Mouse (Mus musculus): ENCODE data around the gene Ptpra. TPM values are rescaled to one million over a fixed set of nuclear protein-coding genes. Genes with fewer than 3 reads are reported as not detected.
A peak's percentile ranks its signal among the peaks of the same experiment; 100 is the strongest.

Ptpra gene
- polyA plus RNA-seq, 1 experiment from 2014 or later: 102 TPM

DNA sequence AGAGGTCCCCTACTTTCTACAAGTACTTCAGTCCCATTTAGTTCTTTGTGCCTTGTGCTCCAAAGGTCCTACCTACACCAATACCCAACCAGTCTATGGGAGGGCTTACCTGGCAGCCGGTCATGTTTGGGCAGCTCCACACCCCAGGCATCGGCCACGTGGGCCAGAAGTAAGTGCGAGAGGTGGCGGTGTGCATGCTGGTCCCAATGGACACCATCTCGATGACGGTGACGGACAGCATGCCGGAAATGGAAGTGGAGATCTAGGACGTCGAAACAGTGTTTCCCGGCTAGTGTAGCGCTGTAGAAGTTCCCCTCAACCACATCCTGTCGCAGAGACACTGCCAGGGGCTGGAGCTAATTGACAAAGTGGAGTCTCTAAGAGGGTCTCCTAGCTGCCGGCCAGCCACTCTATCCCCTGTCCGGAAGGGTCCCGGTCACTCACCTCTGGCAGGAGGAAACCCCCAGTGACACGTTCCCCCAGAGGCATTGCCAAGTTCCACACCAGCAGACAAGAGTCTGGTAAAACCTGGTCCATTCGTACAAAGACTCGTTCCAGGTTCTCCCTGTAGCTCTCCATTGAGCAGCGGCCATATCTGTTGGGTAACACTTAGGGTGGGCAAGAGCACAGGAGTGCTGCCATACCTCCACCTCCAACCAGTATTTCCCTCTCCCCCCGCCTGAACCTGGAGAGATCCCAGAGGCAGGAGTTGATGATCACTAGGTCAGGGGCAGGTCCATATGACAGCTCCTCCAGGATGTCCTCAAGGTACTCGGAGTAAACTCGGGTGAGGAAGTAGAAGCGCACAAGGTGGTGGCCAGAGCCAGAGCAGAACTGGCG, 28.1 kb upstream of the Ptpra start:
- 0 out of 2 replicates have a peak, but pooled peaks cover 4% of the 10 kb centered on the region for H3K4me1 ChIP-seq (replicated peaks; ENCODE audit: control insufficient read depth, insufficient read depth, low read length)
- H3K4me3 ChIP-seq (ENCODE audit: low read depth, low read length): no peak overlapping the region
- H3K27ac ChIP-seq (ENCODE audit: low read depth, low read length): no peak overlapping the region
- H3K4me2 ChIP-seq (replicated peaks; ENCODE audit: low read depth, low read length): no peak overlapping the region
- H3K9ac ChIP-seq (ENCODE audit: low read depth, low read length): no peak overlapping the region
- H3K36me3 ChIP-seq (ENCODE audit: control insufficient read depth, insufficient read depth, low read length): no peaks in the 10 kb centered on the region
- no peak for ATAC-seq (ENCODE audit: low FRiP score)
- no peak for DNase-seq (ENCODE audit: low spot score)
- 97% methylated on average over 26 of the region's 26 CpGs for WGBS
- H3K9me3 ChIP-seq (ENCODE audit: control insufficient read depth, low read length): no peaks in the 10 kb centered on the region
- no peaks in the 10 kb centered on the region for H3K27me3 ChIP-seq (ENCODE audit: control insufficient read depth, insufficient read depth, low read length)

DNA sequence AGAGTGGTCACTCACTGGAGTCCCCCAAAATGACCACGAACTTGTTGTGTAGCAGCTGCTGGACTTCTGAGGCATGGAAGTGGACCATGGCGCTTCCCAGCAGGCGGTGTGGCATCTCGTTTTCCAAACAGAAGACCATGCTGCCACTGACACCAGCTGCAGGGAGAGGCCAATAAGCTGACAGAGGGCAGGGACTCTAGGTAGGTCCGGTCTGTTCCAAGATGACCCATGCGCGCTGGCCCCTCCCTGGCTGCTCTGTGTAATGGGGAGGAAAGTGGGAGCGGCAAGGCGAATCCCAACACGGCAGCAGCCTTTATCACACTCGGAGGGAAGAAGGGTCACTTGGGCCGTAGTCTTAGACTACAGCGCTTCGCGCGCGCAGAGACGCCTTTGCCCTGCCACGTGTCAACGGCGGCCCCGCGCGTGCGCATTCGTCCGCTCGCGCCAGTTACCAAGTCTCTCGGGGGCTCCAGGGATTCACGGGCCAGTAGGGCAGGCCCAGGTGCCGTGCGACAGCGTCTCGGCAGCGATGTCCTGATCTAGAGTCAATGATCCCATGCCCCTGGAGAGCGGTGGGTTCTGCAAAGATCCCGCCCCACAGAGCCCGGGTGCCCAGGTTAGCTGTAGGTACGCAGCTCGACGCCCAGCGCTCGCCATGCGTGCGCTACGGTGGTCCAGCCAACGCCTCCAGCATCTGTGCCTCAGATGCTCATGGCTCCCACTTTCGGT, 26.5 kb upstream of the Ptpra start:
- H3K4me1 ChIP-seq (replicated peaks; ENCODE audit: control insufficient read depth, insufficient read depth, low read length): 0 out of 2 replicates have a peak, but pooled peaks cover 4% of the 10 kb centered on the region
- ATAC-seq (ENCODE audit: low FRiP score) (peak; percentile 78), DNase-seq (ENCODE audit: low spot score) (peak; percentile 88)
- 18% methylated on average over 49 of the region's 49 CpGs for WGBS
- peak overlapping the region; percentile 77 for H3K27ac ChIP-seq (ENCODE audit: low read depth, low read length)
- no peaks in the 10 kb centered on the region for H3K27me3 ChIP-seq (ENCODE audit: control insufficient read depth, insufficient read depth, low read length)
- peak overlapping the region; percentile 83 for H3K4me2 ChIP-seq (replicated peaks; ENCODE audit: low read depth, low read length)
- peak overlapping the region; percentile 79 for H3K4me3 ChIP-seq (ENCODE audit: low read depth, low read length)
- H3K36me3 ChIP-seq (ENCODE audit: control insufficient read depth, insufficient read depth, low read length): no peaks in the 10 kb centered on the region
- no peaks in the 10 kb centered on the region for H3K9me3 ChIP-seq (ENCODE audit: control insufficient read depth, low read length)
- H3K9ac ChIP-seq (ENCODE audit: low read depth, low read length): peak overlapping the region; percentile 87

- H3K9ac ChIP-seq (ENCODE audit: low read depth, low read length): peak within 1 kb of the TSS; percentile 87
- peak within 1 kb of the TSS; percentile 77 for H3K27ac ChIP-seq (ENCODE audit: low read depth, low read length)
- no peaks in the 10 kb centered on the region for H3K9me3 ChIP-seq (ENCODE audit: control insufficient read depth, low read length)
- peak within 1 kb of the TSS; percentile 79 for H3K4me3 ChIP-seq (ENCODE audit: low read depth, low read length)
- peak; percentile 96 for ATAC-seq (ENCODE audit: low FRiP score)
- no peaks in the 10 kb centered on the region for H3K27me3 ChIP-seq (ENCODE audit: control insufficient read depth, insufficient read depth, low read length)
- H3K36me3 ChIP-seq (ENCODE audit: control insufficient read depth, insufficient read depth, low read length): no peaks in the 10 kb centered on the region
- H3K4me1 ChIP-seq (replicated peaks; ENCODE audit: control insufficient read depth, insufficient read depth, low read length): 0 out of 2 replicates have a peak, but pooled peaks cover 4% of the 10 kb centered on the region
- H3K4me2 ChIP-seq (replicated peaks; ENCODE audit: low read depth, low read length): peak within 1 kb of the TSS; percentile 83
- WGBS: under 1% methylated on average over 58 of the region's 58 CpGs
- DNase-seq (ENCODE audit: low spot score): peak; percentile 96
These were observed 25.8 kb upstream of the Ptpra start, which contains the start of the genes Vps16 and Pced1a for GRCm38 (mm10) chr2:130424126-130424853. Gene Vps16 (plus strand): TSS chr2:130424339. Gene Pced1a (minus strand): TSS chr2:130424701.

- Histone ChIP-seq H3K4me1 (replicated peaks; ENCODE audit: control insufficient read depth, insufficient read depth, low read length) (0 out of 2 replicates have a peak, but pooled peaks cover 4% of the 10 kb centered on the region), H3K4me3 (ENCODE audit: low read depth, low read length) (peak overlapping the region; percentile 79), H3K9ac (ENCODE audit: low read depth, low read length) (peak overlapping the region; percentile 87; the same call in 1 of the 2 replicates), H3K27me3 (ENCODE audit: control insufficient read depth, insufficient read depth, low read length) (no peaks in the 10 kb centered on the region), H3K27ac (ENCODE audit: low read depth, low read length) (no peak overlapping the region), H3K36me3 (ENCODE audit: control insufficient read depth, insufficient read depth, low read length) (no peaks in the 10 kb centered on the region), H3K9me3 (ENCODE audit: control insufficient read depth, low read length) (no peaks in the 10 kb centered on the region), H3K4me2 (replicated peaks; ENCODE audit: low read depth, low read length) (peak overlapping the region; percentile 83)
- 56% methylated on average over 5 of the region's 5 CpGs for WGBS
- ATAC-seq (ENCODE audit: low FRiP score) (no peak), DNase-seq (ENCODE audit: low spot score) (no peak)
These were observed 25.0 kb upstream of the Ptpra start for GRCm38 (mm10) chr2:130425112-130425511.

DNA sequence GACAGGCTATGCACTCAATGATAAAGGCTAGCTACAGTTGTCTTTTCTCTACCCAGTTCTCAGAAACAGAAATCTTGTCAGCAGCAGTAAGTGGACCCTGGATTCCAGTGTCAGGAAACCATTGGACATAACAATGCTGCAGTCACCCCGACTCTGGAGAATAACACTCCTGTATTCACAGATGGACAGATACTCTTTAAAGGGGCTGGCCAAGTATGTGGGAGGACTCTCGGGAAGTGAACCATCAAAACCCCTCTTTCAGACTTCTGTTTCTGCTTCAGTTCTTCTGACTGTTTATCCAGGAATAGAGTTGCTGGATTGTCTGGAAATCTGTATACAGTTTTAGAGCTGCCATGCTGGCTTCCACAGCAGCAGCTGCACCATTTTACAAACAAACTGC, 20.2 kb upstream of the Ptpra start:
- Histone ChIP-seq H3K4me1 (replicated peaks; ENCODE audit: control insufficient read depth, insufficient read depth, low read length) (0 out of 2 replicates have a peak, but pooled peaks cover 2% of the 10 kb centered on the region), H3K9ac (ENCODE audit: low read depth, low read length) (no peak overlapping the region), H3K36me3 (ENCODE audit: control insufficient read depth, insufficient read depth, low read length) (no peaks in the 10 kb centered on the region), H3K27ac (ENCODE audit: low read depth, low read length) (no peak overlapping the region), H3K4me2 (replicated peaks; ENCODE audit: low read depth, low read length) (no peak overlapping the region), H3K9me3 (ENCODE audit: control insufficient read depth, low read length) (no peaks in the 10 kb centered on the region), H3K4me3 (ENCODE audit: low read depth, low read length) (no peak overlapping the region), H3K27me3 (ENCODE audit: control insufficient read depth, insufficient read depth, low read length) (no peaks in the 10 kb centered on the region)
- ATAC-seq (ENCODE audit: low FRiP score): no peak
- DNase-seq (ENCODE audit: low spot score): no peak
- WGBS: 76% methylated on average over 2 of the region's 2 CpGs

DNA sequence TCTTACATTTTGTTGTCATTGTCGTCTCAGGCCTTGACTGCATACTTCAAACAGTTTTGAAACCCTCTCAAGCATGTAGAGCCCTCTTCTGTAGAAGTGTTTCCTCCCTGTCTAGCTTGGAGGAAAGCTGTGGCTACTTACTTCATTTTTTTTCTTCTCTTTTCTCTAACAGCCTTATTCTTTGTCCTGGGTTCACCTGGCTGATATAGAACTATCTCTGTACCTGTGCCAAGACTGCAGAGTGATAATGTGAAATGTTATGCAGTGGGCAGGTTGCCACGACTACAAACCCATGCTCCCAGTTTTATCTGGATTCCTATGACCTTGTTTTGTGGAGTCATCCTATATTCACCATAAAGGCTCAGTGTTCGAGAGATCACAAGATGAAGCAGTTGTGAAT, 19.6 kb upstream of the Ptpra start:
- DNase-seq (ENCODE audit: low spot score): no peak
- WGBS: 82% methylated on average over 3 of the region's 3 CpGs
- no peak for ATAC-seq (ENCODE audit: low FRiP score)

GRCm38 (mm10) chr2:130432157-130432556, 17.9 kb upstream of the Ptpra start:
- Histone ChIP-seq H3K9ac (ENCODE audit: low read depth, low read length) (no peak overlapping the region), H3K27me3 (ENCODE audit: control insufficient read depth, insufficient read depth, low read length) (no peaks in the 10 kb centered on the region), H3K4me1 (replicated peaks; ENCODE audit: control insufficient read depth, insufficient read depth, low read length) (no peaks in the 10 kb centered on the region), H3K9me3 (ENCODE audit: control insufficient read depth, low read length) (no peaks in the 10 kb centered on the region), H3K27ac (ENCODE audit: low read depth, low read length) (no peak overlapping the region), H3K4me3 (ENCODE audit: low read depth, low read length) (no peak overlapping the region), H3K36me3 (ENCODE audit: control insufficient read depth, insufficient read depth, low read length) (no peaks in the 10 kb centered on the region), H3K4me2 (replicated peaks; ENCODE audit: low read depth, low read length) (no peak overlapping the region)
- DNase-seq (ENCODE audit: low spot score): no peak
- no peak for ATAC-seq (ENCODE audit: low FRiP score)
- 88% methylated on average over 3 of the region's 3 CpGs for WGBS

More for the DNA sequence above, 19.6 kb upstream of the Ptpra start:
- no peak overlapping the region for H3K9ac ChIP-seq (ENCODE audit: low read depth, low read length)
- H3K36me3 ChIP-seq (ENCODE audit: control insufficient read depth, insufficient read depth, low read length): no peaks in the 10 kb centered on the region
- H3K27ac ChIP-seq (ENCODE audit: low read depth, low read length): no peak overlapping the region
- H3K27me3 ChIP-seq (ENCODE audit: control insufficient read depth, insufficient read depth, low read length): no peaks in the 10 kb centered on the region
- no peak overlapping the region for H3K4me3 ChIP-seq (ENCODE audit: low read depth, low read length)
- H3K9me3 ChIP-seq (ENCODE audit: control insufficient read depth, low read length): no peaks in the 10 kb centered on the region
- no peak overlapping the region for H3K4me2 ChIP-seq (replicated peaks; ENCODE audit: low read depth, low read length)
- H3K4me1 ChIP-seq (replicated peaks; ENCODE audit: control insufficient read depth, insufficient read depth, low read length): no peaks in the 10 kb centered on the region

GRCm38 (mm10) chr2:130433152-130433551, 16.9 kb upstream of the Ptpra start:
- Histone ChIP-seq H3K4me1 (replicated peaks; ENCODE audit: control insufficient read depth, insufficient read depth, low read length) (no peaks in the 10 kb centered on the region), H3K9ac (ENCODE audit: low read depth, low read length) (no peak overlapping the region), H3K4me3 (ENCODE audit: low read depth, low read length) (no peak overlapping the region), H3K27ac (ENCODE audit: low read depth, low read length) (no peak overlapping the region), H3K36me3 (ENCODE audit: control insufficient read depth, insufficient read depth, low read length) (no peaks in the 10 kb centered on the region), H3K27me3 (ENCODE audit: control insufficient read depth, insufficient read depth, low read length) (no peaks in the 10 kb centered on the region), H3K4me2 (replicated peaks; ENCODE audit: low read depth, low read length) (no peak overlapping the region), H3K9me3 (ENCODE audit: control insufficient read depth, low read length) (no peaks in the 10 kb centered on the region)
- WGBS: 27% methylated on average over 4 of the region's 4 CpGs
- DNase-seq (ENCODE audit: low spot score) (peak; percentile 70), ATAC-seq (ENCODE audit: low FRiP score) (peak; percentile 65)

Measured in hindbrain, embryonic 11.5 days (tissue).